Mouse (Mus musculus): Measurements from ENCODE around the gene Rnf11. TPM values are rescaled to one million over a fixed set of nuclear protein-coding genes. Genes with fewer than 3 reads are reported as not detected.
"Not testable (repeated sequence)": the region's sequence is repeated elsewhere in the genome, so short reads cannot be mapped to it uniquely, and the experiment has no call there.

Rnf11 gene
- total RNA-seq, 1 experiment from 2014 or later = 184 TPM

- DNase-seq = no peak
These were observed 73.7 kb downstream of the Rnf11 start for GRCm38 (mm10) chr4:109410681-109411376.

DNA sequence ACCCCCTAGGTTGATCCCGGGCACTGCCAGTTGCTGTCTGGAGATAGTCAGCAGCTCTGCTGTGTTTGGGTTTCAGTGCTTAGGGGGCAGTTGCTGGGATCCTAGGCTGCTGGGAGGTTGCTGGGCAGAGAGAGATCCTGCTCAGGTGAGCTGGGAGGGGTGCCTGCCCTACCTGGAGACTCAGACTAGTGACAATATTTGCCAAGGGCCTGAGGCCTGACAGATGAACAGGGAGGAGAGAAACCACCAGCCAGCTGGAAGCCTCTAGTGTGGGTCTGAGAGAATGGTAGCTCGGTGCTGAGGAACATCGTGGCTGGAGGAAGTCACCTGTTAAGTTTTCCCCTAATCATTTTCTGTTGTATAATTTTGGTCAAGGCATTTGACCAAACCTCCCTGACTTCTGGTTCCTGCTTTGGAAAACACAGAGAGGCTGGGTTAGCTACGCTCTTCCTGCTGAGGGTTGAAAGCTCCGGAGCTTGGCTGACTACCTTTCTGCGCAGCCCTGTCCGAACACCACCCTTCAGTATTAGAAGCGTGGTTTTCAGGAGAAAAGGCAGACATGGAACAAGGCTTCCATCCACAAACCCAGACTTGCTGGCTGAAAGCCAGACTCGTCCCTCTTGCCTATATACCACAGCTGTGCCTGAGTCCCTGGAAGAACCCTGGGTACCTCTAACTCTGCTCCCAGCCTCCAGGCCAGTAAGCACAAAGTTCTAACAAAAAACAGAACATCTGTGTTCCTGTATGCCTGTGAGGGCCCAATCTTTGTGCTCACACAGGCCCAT, 76.6 kb downstream of the Rnf11 start:
- DNase-seq = no peak

DNA sequence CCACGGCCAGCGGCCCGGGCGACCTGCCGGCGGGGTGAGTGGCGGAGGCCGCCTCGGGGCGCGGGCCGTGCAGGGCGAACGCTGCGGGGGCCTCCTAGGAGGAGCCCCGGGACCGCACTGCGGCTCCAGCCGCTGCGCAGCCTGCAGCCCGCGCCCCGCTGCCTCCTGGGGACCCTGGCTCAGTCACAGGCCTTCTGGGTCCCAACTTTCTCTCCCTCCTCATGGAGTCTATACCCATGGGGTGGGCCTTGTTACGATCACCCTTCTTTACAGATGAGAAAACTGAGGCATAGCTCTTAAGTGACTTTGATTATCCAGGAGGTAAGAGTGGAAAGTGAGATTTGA, 77.4 kb downstream of the Rnf11 start:
- DNase-seq = no peak

DNA sequence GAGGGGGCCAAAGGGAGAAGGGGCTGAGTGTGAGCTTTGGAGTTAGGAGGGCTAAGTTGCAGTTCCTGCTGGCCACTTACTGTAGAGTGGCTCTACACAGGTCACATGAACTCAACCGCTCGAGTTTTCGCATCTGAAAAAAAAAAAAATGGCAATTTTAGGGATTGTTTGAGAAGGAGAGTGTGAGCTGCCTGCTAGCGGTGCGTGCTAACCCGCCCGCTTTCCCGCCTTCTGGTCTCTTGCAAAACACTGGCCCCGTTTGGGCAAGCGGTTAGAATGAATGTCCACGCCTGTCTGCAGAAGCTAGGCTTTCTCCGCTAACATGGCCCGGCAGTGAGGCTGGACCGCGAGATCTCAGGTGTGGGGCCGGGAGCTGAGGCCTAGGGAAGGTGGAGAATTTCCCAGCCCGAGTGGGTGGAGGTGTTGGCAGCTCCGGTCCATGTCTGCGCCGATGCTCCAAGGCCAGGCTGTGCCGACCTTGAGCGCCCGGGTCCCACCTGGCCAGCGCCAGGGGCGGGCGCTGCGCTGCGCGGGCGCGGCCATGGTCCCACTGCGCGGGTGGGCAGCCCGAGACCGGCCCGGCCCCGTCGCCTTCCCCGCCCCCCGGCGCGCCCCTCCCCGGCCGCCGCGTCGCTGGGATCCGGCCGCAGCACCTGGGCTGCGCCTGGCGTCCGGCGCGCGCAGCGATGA, 77.9 kb downstream of the Rnf11 start, which contains the start of gene Ttc39a:
Gene Ttc39a (plus strand): TSS at position 138 of the 690 bp plus-strand sequence.
- peak; percentile 62 for DNase-seq

DNA sequence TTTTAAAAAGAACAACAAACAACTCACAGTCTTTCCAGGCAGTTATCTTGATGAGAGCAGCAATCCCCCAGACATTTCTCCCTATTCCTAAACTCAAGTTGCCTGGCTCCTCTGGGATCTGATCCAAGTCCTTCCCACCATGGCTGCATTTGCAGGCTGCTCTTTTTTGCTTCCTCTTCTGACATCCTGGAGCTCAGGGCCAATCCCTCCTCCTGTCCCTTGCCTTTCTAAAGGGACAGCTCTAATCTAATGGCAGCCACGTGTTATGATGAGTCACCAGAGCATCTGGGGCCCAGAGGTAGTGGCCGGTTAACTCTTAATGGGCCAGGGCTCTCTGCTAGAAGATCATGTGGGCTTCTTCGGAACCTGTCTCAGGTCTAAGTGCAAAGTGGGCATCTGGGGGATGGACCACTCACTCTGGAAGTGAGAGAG, 78.5 kb downstream of the Rnf11 start:
- DNase-seq = peak; percentile 72

- no peak for DNase-seq
These were observed 79.1 kb downstream of the Rnf11 start for GRCm38 (mm10) chr4:109405415-109405814.

DNA sequence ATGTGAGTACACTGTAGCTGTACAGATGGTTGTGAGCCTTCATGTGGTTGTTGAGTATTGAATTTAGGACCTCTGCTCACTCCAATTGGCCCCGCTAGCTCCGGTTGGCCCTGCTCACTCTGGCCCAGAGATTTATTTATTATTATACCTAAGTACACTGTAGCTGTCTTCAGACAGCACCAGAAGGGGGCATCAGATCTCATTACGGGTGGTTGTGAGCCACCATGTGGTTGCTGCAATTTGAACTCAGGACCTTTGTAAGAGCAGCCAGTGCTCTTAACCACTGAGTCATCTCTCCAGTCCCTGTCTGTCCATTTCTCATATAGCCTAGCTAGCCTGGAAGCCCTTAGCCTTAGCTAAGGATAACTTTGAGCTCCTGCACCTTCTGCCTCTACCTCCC, 79.6 kb downstream of the Rnf11 start:
- not testable (repeated sequence) for DNase-seq

- DNase-seq = no peak
These were observed 83.3 kb downstream of the Rnf11 start for GRCm38 (mm10) chr4:109401176-109401689.

Other genes starting within 250 kb of the Rnf11 start
- 74.9 and 79.7 TPM in 2 replicates for gene Eps15, start 204.5 kb downstream of the Rnf11 start, total RNA-seq (2021)
- gene Ttc39a, start 78.1 kb downstream of the Rnf11 start, total RNA-seq (2021) = 4.9 and 7.8 TPM in 2 replicates
- gene 4930522H14Rik, start 46.6 kb upstream of the Rnf11 start, total RNA-seq (2021) = not detected in 2 replicates
- 42.7 and 43.7 TPM in 2 replicates for gene Cdkn2c, start 182.5 kb upstream of the Rnf11 start, total RNA-seq (2021)
- gene Faf1, start 191.9 kb upstream of the Rnf11 start, total RNA-seq (2021) = 27.1 and 28.7 TPM in 2 replicates